Mouse (Mus musculus) erythroblast, embryonic 14.5 days (primary cell): ENCODE measurements around the gene Kcnk2.

Source experiments
- GATA1 ChIP-seq: IDR thresholded peaks from 2 replicates; pipeline ENCODE4 v1.6.1; 2012; ENCODE audit warnings: low read length, inconsistent platforms, mixed read lengths
- TAL1 ChIP-seq: IDR thresholded peaks from 3 replicates; pipeline ENCODE4 v1.6.1; 2012; ENCODE audit warnings: low read length, inconsistent platforms, mixed read lengths

GRCm38 (mm10) chr1:189405221-189405620 is 3.1 kb upstream of the Kcnk2 start:
- TF ChIP-seq TAL1 (no peak), GATA1 (no peak)
